Mouse (Mus musculus) naive thymus-derived CD4-positive, alpha-beta T cell, adult 5 months (primary cell): ENCODE results near the gene Paqr3. TPM values are rescaled to one million over a fixed set of nuclear protein-coding genes. Genes with fewer than 3 reads are reported as not detected.

Experiments
- polyA plus RNA-seq: library from polyadenylated mRNA; unstranded; fragments of 100-300 nt; shearing (Covaris generic); gene quantifications from one replicate; pipeline ENCODE4 v1.2.1, GENCODE M21; 2017

Paqr3 gene
- polyA plus RNA-seq, result 4.8 TPM

GRCm38 (mm10) chr5:97111207-97111910, at the start of gene Paqr3:
Gene Paqr3 (minus strand): TSS chr5:97111596.

Other genes starting within 250 kb of the Paqr3 start
- 43.4 TPM for gene Bmp2k, start 113.9 kb downstream of the Paqr3 start, polyA plus RNA-seq